Mouse (Mus musculus) cortical plate, adult 2 months (tissue): Measurements from ENCODE around the gene A930017K11Rik. TPM values are rescaled to one million over a fixed set of nuclear protein-coding genes. Genes with fewer than 3 reads are reported as not detected.
A peak's percentile ranks its signal among the peaks of the same experiment; 100 is the strongest.

ENCODE experiments used
- H3K27ac ChIP-seq: fragments of 200-500 bp; 2 replicates; pipeline ENCODE4 v1.5.1; 2012; ENCODE audit warnings: low read length, control low read depth, inconsistent platforms; ENCODE audit not compliant: insufficient read depth
- H3K4me1 ChIP-seq: fragments of 200-500 bp; 2 replicates; pipeline ENCODE4 v1.6.1; 2011; ENCODE audit warnings: low read length; ENCODE audit not compliant: control insufficient read depth, insufficient read depth
- H3K4me3 ChIP-seq: fragments of 200-500 bp; 2 replicates; pipeline ENCODE4 v1.5.1; 2011; ENCODE audit warnings: mild to moderate bottlenecking, low read length, control low read depth; ENCODE audit not compliant: insufficient read depth
- CTCF ChIP-seq: fragments of 200-500 bp; IDR thresholded peaks from 2 replicates; pipeline ENCODE4 v1.5.1; 2011; ENCODE audit warnings: mild to moderate bottlenecking, control low read depth, low read length; ENCODE audit not compliant: insufficient read depth; ENCODE audit errors: extremely low read depth
- POLR2A ChIP-seq: fragments of 200-500 bp; IDR thresholded peaks from 2 replicates; pipeline ENCODE4 v1.6.1; 2011; ENCODE audit warnings: mild to moderate bottlenecking, low read length, control low read depth; ENCODE audit not compliant: insufficient read depth; ENCODE audit errors: extremely low read depth
- polyA plus RNA-seq: library from polyadenylated mRNA; depleted of rRNA; stranded (reverse); fragments of >200 nt; gene quantifications from 2 replicates; pipeline ENCODE4 v1.2.3, GENCODE M21; 2012

The A930017K11Rik gene
- polyA plus RNA-seq, 1 experiment: 0.92 TPM

DNA sequence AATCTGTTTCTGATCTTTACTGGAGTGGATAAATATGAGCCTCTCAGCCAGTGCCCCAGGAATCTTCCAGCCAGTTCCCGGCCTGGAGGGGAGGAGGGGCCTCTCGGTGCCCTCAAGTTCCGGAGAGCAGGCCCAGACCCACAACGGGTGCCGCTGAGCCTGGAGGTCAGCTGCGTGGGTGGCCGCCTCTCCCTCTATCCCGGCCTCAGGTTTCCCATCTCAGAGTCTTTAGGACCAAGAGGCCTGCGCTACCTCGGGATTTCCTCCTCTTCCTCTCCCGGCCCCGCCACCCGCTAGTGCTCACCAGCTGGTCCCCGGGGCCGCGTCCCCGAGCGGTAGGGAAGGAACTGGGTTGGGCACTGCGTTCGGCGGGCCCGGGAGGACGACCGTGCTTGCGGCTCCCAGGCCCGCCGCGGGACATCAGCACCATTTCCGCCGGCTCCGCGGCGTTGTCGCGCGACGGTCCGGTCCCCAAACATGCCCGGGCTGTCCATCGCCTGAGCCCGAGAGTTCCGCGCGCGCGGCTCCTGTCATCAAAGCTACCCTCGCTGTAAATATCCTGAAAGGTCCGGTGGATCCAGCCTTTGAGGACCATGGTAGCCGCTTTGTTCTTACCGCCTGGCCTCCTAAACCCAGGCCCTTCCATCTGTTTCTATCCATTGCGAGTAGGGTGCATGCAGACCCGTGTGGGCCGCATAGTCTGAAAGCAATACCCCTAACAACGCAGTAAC, 10.7 kb downstream of the A930017K11Rik start:
- H3K4me1 ChIP-seq: peaks cover 3% of the 10 kb centered on the region; the same call in 1 of the 2 replicates
- peak overlapping the region; percentile 74 for H3K27ac ChIP-seq
- peak overlapping the region; percentile 69 for H3K4me3 ChIP-seq
- TF ChIP-seq CTCF (no peak), POLR2A (peak; percentile 52; the same call in 1 of the 2 replicates)

DNA sequence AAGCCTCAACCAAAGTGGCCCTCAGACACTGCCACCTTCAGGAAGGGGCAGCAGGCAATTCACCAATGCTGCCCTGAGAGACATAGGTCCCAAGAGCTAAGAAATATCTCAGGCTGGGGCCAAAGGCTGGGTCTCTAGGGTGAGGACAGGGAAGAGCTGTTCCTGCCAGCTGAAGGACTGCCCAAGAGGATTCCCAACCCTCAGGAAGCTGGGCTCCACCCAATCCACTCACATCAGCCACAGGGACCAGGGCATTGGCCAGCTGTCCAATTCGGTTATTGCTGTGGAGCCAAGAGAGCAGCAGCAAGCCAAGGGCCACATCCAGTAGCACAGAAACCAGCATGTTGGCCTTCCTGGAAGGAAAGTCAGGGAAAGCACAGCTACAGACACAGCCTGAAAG, 17.8 kb downstream of the A930017K11Rik start:
- no peak for TF ChIP-seq POLR2A
- TF ChIP-seq CTCF: no peak
- Histone ChIP-seq H3K4me1 (no peaks in the 10 kb centered on the region), H3K27ac (no peak overlapping the region), H3K4me3 (no peak overlapping the region)

DNA sequence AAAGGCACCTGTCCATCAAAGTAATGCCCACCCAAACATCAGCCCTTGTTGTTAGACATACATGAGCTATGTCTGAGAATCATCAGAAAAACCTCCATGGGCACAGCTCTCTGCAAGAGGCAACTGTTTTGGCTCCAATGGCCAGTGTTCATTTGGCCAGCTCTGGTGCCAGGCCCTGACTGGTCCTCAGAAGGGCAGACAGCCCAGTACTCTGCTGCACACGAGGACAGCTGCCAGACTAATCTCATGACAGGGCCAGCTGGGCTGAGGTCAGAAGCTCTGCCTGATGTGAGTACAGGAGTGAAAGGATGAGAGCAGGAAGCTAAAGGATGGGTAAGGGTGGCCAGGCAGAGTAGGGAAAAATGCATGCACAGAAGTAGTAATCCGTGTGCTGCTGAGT, 27.0 kb downstream of the A930017K11Rik start:
- Histone ChIP-seq H3K4me3 (no peak overlapping the region), H3K4me1 (no peaks in the 10 kb centered on the region; the same call in 1 of the 2 replicates), H3K27ac (peak overlapping the region; percentile 91)
- no peak for TF ChIP-seq CTCF
- TF ChIP-seq POLR2A: no peak

DNA sequence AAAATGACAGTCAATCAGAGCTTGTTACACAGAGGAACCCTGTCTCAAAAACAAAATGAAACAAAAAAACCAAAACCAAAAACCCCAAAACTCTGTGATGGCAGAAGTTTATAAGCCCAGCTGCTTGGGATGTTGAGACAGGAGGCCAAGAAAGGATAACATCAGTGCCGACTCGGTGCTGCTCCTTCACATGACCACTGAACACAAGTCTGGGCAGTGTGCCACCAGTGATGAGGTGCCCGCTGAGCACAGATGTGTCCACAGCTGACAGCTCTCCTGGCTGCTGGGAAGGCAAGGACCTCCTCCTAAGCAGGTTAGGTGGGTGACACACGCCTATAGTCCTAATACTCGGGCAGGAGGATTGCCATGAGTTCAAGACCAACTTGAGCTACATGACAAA, 30.2 kb downstream of the A930017K11Rik start:
- peaks cover 1% of the 10 kb centered on the region; the same call in 1 of the 2 replicates for H3K4me1 ChIP-seq
- H3K27ac ChIP-seq: no peak overlapping the region
- TF ChIP-seq POLR2A (no peak), CTCF (no peak)

DNA sequence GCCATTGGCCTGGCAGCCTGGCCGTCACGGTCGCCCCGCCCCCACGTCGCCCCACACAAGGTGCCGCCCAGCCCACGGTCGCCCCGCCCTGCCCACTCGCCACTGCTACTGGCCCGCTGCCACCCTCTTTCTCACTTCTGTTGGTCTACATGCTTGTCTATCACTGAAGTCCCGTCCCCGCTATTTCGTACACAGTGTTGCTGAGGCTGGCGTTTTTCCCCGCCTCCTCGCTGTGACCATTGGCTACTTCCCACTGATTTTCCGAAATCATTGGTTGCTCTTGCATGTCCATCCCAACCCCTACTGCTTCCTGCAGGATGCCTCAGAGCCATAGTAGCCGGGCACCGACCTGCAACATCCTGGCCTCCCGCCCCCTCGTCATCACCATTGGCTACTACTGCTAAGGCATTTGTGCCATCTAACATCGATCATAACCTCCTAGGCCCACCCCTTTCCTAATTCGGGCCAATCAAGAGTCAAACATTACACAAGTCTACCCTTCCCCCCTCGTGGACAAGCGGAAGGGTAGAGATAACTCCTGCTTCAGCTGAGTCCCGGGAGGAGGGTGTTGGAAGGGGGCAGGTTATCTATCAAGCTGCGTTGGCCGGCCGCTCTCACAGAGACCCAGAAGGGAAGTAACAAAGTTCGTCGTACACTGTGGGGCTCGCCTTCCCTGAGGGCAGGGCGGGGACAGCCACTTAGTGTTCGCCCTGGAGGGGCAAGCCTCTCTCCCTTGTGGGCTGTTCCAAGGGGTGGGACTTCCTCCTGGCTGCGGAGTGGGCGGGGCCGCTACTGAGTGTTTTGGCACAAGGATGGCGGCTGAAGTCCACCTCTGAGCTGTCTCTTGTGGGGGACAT, 32.4 kb downstream of the A930017K11Rik start:
- Histone ChIP-seq H3K27ac (peak overlapping the region; percentile 74), H3K4me1 (peaks cover 1% of the 10 kb centered on the region; the same call in 1 of the 2 replicates), H3K4me3 (peak overlapping the region; percentile 85)
- no peak for TF ChIP-seq CTCF
- peak; percentile 65; the same call in 1 of the 2 replicates for TF ChIP-seq POLR2A

More for the DNA sequence above, 30.2 kb downstream of the A930017K11Rik start:
- no peak overlapping the region for H3K4me3 ChIP-seq

GRCm38 (mm10) chr17:25919144-25919785, 33.1 kb downstream of the A930017K11Rik start, which contains the start of gene Rab40c:
Gene Rab40c, minus strand, starts transcription at chr17:25919727.
- Histone ChIP-seq H3K27ac (peak within 1 kb of the TSS; percentile 78), H3K4me3 (peak within 1 kb of the TSS; percentile 85), H3K4me1 (peaks cover 6% of the 10 kb centered on the region; the same call in 1 of the 2 replicates)
- TF ChIP-seq POLR2A (no peak), CTCF (no peak)

GRCm38 (mm10) chr17:25918037-25918750, 34.2 kb downstream of the A930017K11Rik start:
- H3K27ac ChIP-seq: 0 out of 2 replicates have a peak overlapping the region, but pooled peaks have one; percentile 78
- no peak for TF ChIP-seq POLR2A
- no peak for TF ChIP-seq CTCF

DNA sequence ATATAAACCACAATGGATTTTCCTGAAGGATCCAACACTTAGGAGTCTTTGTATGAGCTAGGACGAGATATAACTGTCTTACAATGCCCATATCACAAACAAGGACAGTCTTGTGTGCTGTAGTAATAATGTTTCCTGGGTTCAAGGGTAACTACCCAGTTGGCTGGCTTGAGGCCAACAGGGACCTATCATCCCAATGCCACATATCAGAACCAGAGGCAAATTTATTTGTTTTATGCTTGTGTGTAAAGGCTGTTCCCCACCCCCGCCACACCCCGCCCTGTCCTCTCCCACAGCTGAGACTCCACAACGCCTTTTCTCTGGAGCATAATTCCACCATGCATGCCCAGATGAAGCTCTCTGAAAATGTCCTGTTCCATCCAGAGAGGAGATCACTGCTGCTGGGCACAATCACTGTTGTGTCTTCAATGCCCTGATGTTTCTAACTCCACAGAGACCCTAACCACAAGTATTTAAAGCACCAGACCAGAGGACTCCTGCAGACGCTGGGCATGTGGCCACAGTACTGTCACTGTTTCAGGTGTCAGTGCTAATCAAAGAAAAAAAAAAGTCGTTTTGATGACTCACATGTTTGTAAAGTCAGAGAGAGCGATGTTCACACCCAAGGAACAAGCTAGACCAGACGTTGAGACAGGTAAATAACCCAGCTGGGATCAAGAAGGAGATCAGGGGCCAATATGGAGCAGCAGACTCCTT, 35.3 kb downstream of the A930017K11Rik start:
- Histone ChIP-seq H3K27ac (no peak overlapping the region), H3K4me1 (peaks cover 19% of the 10 kb centered on the region)

More at GRCm38 (mm10) chr17:25918037-25918750, 34.2 kb downstream of the A930017K11Rik start:
- Histone ChIP-seq H3K4me3 (peak overlapping the region; percentile 85), H3K4me1 (peaks cover 15% of the 10 kb centered on the region; the same call in 1 of the 2 replicates)

More for the DNA sequence above, 35.3 kb downstream of the A930017K11Rik start:
- H3K4me3 ChIP-seq: peak overlapping the region; percentile 85; the same call in 1 of the 2 replicates
- no peak for TF ChIP-seq CTCF
- no peak for TF ChIP-seq POLR2A
